Mouse (Mus musculus): ENCODE measurements around the gene Cltb. TPM values are rescaled to one million over a fixed set of nuclear protein-coding genes. Genes with fewer than 3 reads are reported as not detected.

The Cltb gene
- total and polyA plus RNA-seq, 2 experiments from 2014 or later: 32.1 to 66.0 TPM

DNA sequence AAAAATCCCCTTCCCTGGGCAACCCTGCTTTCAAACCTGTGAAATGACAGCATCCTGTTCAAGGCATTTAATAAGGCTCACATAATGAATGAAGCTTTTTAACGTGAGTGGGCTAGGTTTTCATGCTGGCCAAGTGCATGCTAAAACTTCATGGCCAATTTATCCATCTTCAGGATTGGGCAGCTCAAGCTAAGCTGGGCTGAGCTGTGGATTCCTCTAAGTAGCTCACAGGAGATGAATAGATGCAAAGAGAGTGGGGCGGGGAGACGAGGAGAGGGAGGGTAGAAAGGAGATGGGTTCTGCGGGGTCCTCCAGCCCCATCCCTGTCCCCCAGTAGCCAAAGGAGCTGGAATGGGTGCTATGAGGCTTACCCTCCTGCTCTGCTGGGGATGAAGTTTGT is 6.9 kb downstream of the Cltb start:
- DNase-seq (ENCODE audit: low spot score) (no peak), ATAC-seq (ENCODE audit: insufficient read depth, low read depth) (no peak)
- H3K9me3 ChIP-seq (replicated peaks; ENCODE audit: control insufficient read depth, low read length): no peaks in the 10 kb centered on the region
- H3K27ac ChIP-seq (ENCODE audit: low read depth): no peak overlapping the region
- no peak overlapping the region for H3K4me2 ChIP-seq (ENCODE audit: low read depth, low read length)
- no peaks in the 10 kb centered on the region for H3K27me3 ChIP-seq (ENCODE audit: control insufficient read depth, insufficient read depth, low read length)
- no peak overlapping the region for H3K9ac ChIP-seq (replicated peaks; ENCODE audit: low read depth, low read length)
- no peak overlapping the region for H3K4me3 ChIP-seq (ENCODE audit: low read depth, low read length)
- no peak for TF ChIP-seq CTCF (IDR thresholded peaks at IDR 0.05; ENCODE audit: low read depth)
- TF ChIP-seq EP300 (IDR thresholded peaks at IDR 0.05; ENCODE audit: low read depth): no peak
- no peaks in the 10 kb centered on the region for H3K4me1 ChIP-seq (ENCODE audit: control insufficient read depth, insufficient read depth)
- H3K36me3 ChIP-seq (replicated peaks; ENCODE audit: control insufficient read depth, insufficient read depth, low read length): peaks cover 22% of the 10 kb centered on the region; the same call in 1 of the 2 replicates
- WGBS: 70% methylated on average over 4 of the region's 4 CpGs

DNA sequence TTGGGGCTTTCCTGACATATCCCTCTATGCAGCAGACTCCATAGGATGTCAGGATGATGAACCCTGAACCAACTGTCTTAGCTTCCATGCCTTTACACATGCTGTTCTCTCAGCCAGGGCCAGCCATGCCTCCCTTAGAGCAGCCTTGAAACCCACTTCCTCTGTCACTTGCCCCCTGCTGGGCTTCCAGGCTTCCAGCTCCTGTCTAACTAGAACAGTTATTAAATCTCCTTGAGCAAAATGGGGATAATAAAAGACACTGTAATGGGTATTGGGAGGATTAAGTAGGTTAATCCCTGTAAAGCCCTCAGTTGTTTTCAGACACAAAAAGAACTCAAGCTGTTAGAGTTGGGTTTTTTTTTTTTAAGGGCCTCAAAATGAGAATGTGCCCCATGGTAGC is 7.6 kb downstream of the Cltb start:
- no peak overlapping the region for H3K4me3 ChIP-seq (ENCODE audit: low read depth, low read length)
- H3K27ac ChIP-seq (ENCODE audit: low read depth): no peak overlapping the region
- no peaks in the 10 kb centered on the region for H3K4me1 ChIP-seq (ENCODE audit: control insufficient read depth, insufficient read depth)
- no peaks in the 10 kb centered on the region for H3K27me3 ChIP-seq (ENCODE audit: control insufficient read depth, insufficient read depth, low read length)
- TF ChIP-seq EP300 (IDR thresholded peaks at IDR 0.05; ENCODE audit: low read depth) (no peak), CTCF (IDR thresholded peaks at IDR 0.05; ENCODE audit: low read depth) (no peak)
- DNase-seq (ENCODE audit: low spot score) (no peak), ATAC-seq (ENCODE audit: insufficient read depth, low read depth) (no peak)
- no peaks in the 10 kb centered on the region for H3K9me3 ChIP-seq (replicated peaks; ENCODE audit: control insufficient read depth, low read length)
- H3K4me2 ChIP-seq (ENCODE audit: low read depth, low read length): no peak overlapping the region
- peaks cover 27% of the 10 kb centered on the region; the same call in 1 of the 2 replicates for H3K36me3 ChIP-seq (replicated peaks; ENCODE audit: control insufficient read depth, insufficient read depth, low read length)
- H3K9ac ChIP-seq (replicated peaks; ENCODE audit: low read depth, low read length): no peak overlapping the region

- H3K27ac ChIP-seq (ENCODE audit: low read depth): no peak overlapping the region
- H3K4me2 ChIP-seq (ENCODE audit: low read depth, low read length): no peak overlapping the region
- ATAC-seq (ENCODE audit: insufficient read depth, low read depth) (no peak), DNase-seq (ENCODE audit: low spot score) (no peak)
- no peaks in the 10 kb centered on the region for H3K9me3 ChIP-seq (replicated peaks; ENCODE audit: control insufficient read depth, low read length)
- H3K4me1 ChIP-seq (ENCODE audit: control insufficient read depth, insufficient read depth): peaks cover 5% of the 10 kb centered on the region; the same call in 1 of the 2 replicates
- 54% methylated on average over 3 of the region's 3 CpGs for WGBS
- no peak overlapping the region for H3K9ac ChIP-seq (replicated peaks; ENCODE audit: low read depth, low read length)
- H3K4me3 ChIP-seq (ENCODE audit: low read depth, low read length): no peak overlapping the region
- peaks cover 34% of the 10 kb centered on the region; the same call in 1 of the 2 replicates for H3K36me3 ChIP-seq (replicated peaks; ENCODE audit: control insufficient read depth, insufficient read depth, low read length)
- TF ChIP-seq CTCF (IDR thresholded peaks at IDR 0.05; ENCODE audit: low read depth): no peak
- TF ChIP-seq EP300 (IDR thresholded peaks at IDR 0.05; ENCODE audit: low read depth): no peak
- no peaks in the 10 kb centered on the region for H3K27me3 ChIP-seq (ENCODE audit: control insufficient read depth, insufficient read depth, low read length)
Measured at GRCm38 (mm10) chr13:54602639-54603111, 8.5 kb downstream of the Cltb start.

DNA sequence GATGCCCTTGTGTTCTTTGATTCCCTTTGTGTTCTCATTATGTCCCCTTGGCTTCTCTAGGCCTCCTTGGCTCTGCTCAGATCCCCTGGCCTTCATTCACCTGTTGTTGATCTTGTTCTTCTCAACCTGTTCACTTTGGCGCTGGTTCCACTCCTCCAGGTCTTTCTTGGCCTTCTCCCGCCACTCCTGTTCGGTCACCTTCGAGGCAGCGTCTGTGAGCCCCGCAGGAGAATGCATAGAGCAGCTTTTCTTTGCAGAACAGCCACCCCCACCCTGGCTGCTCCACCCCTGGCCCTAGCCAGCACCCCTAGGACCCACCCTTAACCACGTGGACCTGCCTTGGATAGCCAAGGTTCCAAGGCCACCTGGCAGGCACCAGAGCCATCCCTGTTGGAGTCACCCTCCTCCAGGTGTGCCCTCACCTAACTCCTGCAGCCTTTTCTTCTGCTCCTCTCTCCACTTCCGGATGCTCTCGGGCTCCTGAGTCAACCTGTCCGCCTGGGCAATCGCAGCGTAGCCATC is 12.5 kb downstream of the Cltb start:
- ATAC-seq (ENCODE audit: insufficient read depth, low read depth): no peak
- Histone ChIP-seq H3K4me2 (ENCODE audit: low read depth, low read length) (no peak overlapping the region), H3K36me3 (replicated peaks; ENCODE audit: control insufficient read depth, insufficient read depth, low read length) (peaks cover 35% of the 10 kb centered on the region)

DNA sequence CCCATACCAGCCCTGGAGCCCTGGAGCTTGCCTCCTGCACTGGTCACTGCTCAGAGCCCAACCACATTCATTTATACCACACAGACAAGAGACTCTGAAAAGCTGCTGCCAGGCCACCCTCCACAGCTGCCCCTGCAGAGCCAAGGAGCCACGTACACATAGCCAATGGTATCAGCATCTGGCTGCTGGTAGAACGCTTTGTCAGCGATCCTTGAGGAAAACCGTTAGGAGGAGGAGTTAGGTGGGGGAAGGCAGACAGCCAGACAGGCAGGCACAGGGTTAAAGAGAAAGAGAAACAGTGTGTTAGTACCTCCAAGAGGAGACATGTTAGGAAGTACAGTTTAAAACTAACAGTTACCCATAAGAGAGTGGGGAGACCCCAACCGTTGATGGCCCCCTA is 14.3 kb downstream of the Cltb start:
- Histone ChIP-seq H3K9me3 (replicated peaks; ENCODE audit: control insufficient read depth, low read length) (no peaks in the 10 kb centered on the region), H3K27ac (ENCODE audit: low read depth) (peak overlapping the region; percentile 64), H3K27me3 (ENCODE audit: control insufficient read depth, insufficient read depth, low read length) (no peaks in the 10 kb centered on the region), H3K4me3 (ENCODE audit: low read depth, low read length) (no peak overlapping the region), H3K36me3 (replicated peaks; ENCODE audit: control insufficient read depth, insufficient read depth, low read length) (peaks cover 32% of the 10 kb centered on the region), H3K4me1 (ENCODE audit: control insufficient read depth, insufficient read depth) (peaks cover 31% of the 10 kb centered on the region), H3K9ac (replicated peaks; ENCODE audit: low read depth, low read length) (no peak overlapping the region), H3K4me2 (ENCODE audit: low read depth, low read length) (peak overlapping the region; percentile 25)
- DNase-seq (ENCODE audit: low spot score): no peak
- no peak; the same call in 1 of the 2 replicates for ATAC-seq (ENCODE audit: insufficient read depth, low read depth)
- TF ChIP-seq EP300 (IDR thresholded peaks at IDR 0.05; ENCODE audit: low read depth) (no peak), CTCF (IDR thresholded peaks at IDR 0.05; ENCODE audit: low read depth) (no peak)
- WGBS: 28% methylated on average over 5 of the region's 5 CpGs

More for the DNA sequence above, 12.5 kb downstream of the Cltb start:
- Histone ChIP-seq H3K9me3 (replicated peaks; ENCODE audit: control insufficient read depth, low read length) (no peaks in the 10 kb centered on the region), H3K9ac (replicated peaks; ENCODE audit: low read depth, low read length) (no peak overlapping the region), H3K27ac (ENCODE audit: low read depth) (no peak overlapping the region), H3K4me3 (ENCODE audit: low read depth, low read length) (no peak overlapping the region), H3K27me3 (ENCODE audit: control insufficient read depth, insufficient read depth, low read length) (no peaks in the 10 kb centered on the region), H3K4me1 (ENCODE audit: control insufficient read depth, insufficient read depth) (peaks cover 31% of the 10 kb centered on the region)
- WGBS: 89% methylated on average over 12 of the region's 12 CpGs
- TF ChIP-seq CTCF (IDR thresholded peaks at IDR 0.05; ENCODE audit: low read depth): no peak
- TF ChIP-seq EP300 (IDR thresholded peaks at IDR 0.05; ENCODE audit: low read depth): no peak
- no peak for DNase-seq (ENCODE audit: low spot score)

Data from heart, postnatal 0 days (tissue).